In genomic region chr8:121717982-121718425, GRCm38 (mm10) we compare ENCODE assay signal across 8 mouse cellular contexts. TPM values are rescaled to one million over a fixed set of nuclear protein-coding genes. Genes with fewer than 3 reads are reported as not detected.
DNase-seq lines count a peak whose midpoint lies in the region; ATAC-seq and TF ChIP-seq lines count a peak whose summit lies in the region.

No protein-coding gene starts in this region.

- no peaks in the 10 kb centered on the region for H3K36me3 ChIP-seq in C2C12 (ENCODE audit: control insufficient read depth, insufficient read depth)
- no peaks in the 10 kb centered on the region for H3K36me3 ChIP-seq in forebrain, embryonic 10.5 days (replicated peaks)
- H3K36me3 ChIP-seq in heart, embryonic 13.5 days: no peaks in the 10 kb centered on the region
- H3K36me3 ChIP-seq in kidney, embryonic 16.5 days (ENCODE audit: insufficient read depth, low read length): no peaks in the 10 kb centered on the region
- H3K36me3 ChIP-seq in limb, embryonic 15.5 days: no peaks in the 10 kb centered on the region
- H3K36me3 ChIP-seq in neural tube, embryonic 11.5 days (ENCODE audit: control insufficient read depth, insufficient read depth, low read length): no peaks in the 10 kb centered on the region
- H3K36me3 ChIP-seq in testis, adult 2 months (ENCODE audit: control insufficient read depth, insufficient read depth, low read length): no peaks in the 10 kb centered on the region

- no peak for ATAC-seq in heart, embryonic 13.5 days (ENCODE audit: extremely low read depth, insufficient number of reproducible peaks, low FRiP score, low TSS enrichment)
- peak; percentile 82 for ATAC-seq in kidney, embryonic 16.5 days (ENCODE audit: low FRiP score, low TSS enrichment)
- 0 out of 2 replicates have a peak, but pooled peaks have one; percentile 36 for ATAC-seq in limb, embryonic 15.5 days (ENCODE audit: insufficient number of reproducible peaks, low FRiP score, low TSS enrichment, low read depth)
- ATAC-seq in neural tube, embryonic 11.5 days (ENCODE audit: insufficient read depth, low FRiP score, low TSS enrichment): peak; percentile 83

- 0 out of 2 replicates have a peak overlapping the region, but pooled peaks have one; percentile 1 for H3K4me2 ChIP-seq in heart, embryonic 13.5 days
- peak overlapping the region; percentile 24; the same call in 1 of the 2 replicates for H3K4me2 ChIP-seq in kidney, embryonic 16.5 days (replicated peaks; ENCODE audit: low read depth, low read length)
- H3K4me2 ChIP-seq in limb, embryonic 15.5 days: no peak overlapping the region
- H3K4me2 ChIP-seq in neural tube, embryonic 11.5 days (ENCODE audit: low read depth): peak overlapping the region; percentile 16

- H3K79me2 ChIP-seq in C2C12 (ENCODE audit: control insufficient read depth, insufficient read depth): no peaks in the 10 kb centered on the region

- H3ac ChIP-seq in C2C12 (ENCODE audit: control insufficient read depth, insufficient read length, low read depth): no peak overlapping the region

- H3K27me3 ChIP-seq in C2C12 (ENCODE audit: control insufficient read depth, insufficient read depth, insufficient read length): peaks cover 80% of the 10 kb centered on the region
- peaks cover 41% of the 10 kb centered on the region for H3K27me3 ChIP-seq in forebrain, embryonic 10.5 days (ENCODE audit: poor library complexity, severe bottlenecking)
- peaks cover 82% of the 10 kb centered on the region for H3K27me3 ChIP-seq in heart, embryonic 13.5 days (replicated peaks)
- no peaks in the 10 kb centered on the region; the same call in 1 of the 2 replicates for H3K27me3 ChIP-seq in kidney, embryonic 16.5 days (ENCODE audit: insufficient read depth, low read length)
- H3K27me3 ChIP-seq in limb, embryonic 15.5 days: peaks cover 26% of the 10 kb centered on the region
- no peaks in the 10 kb centered on the region for H3K27me3 ChIP-seq in neural tube, embryonic 11.5 days (ENCODE audit: control insufficient read depth, insufficient read depth, low read length)
- no peaks in the 10 kb centered on the region for H3K27me3 ChIP-seq in testis, adult 2 months (ENCODE audit: control insufficient read depth, insufficient read depth, low read length)

- TF ChIP-seq POLR2A in testis, adult 2 months (IDR thresholded peaks at IDR 0.05; ENCODE audit: control insufficient read depth, low read depth, low read length): no peak

- peak; percentile 96 for TF ChIP-seq CTCF in C2C12 (IDR thresholded peaks at IDR 0.05; ENCODE audit: control insufficient read depth, insufficient read depth, insufficient read length)
- peak; percentile 85; the same call in 1 of the 2 replicates for TF ChIP-seq CTCF in testis, adult 2 months (IDR thresholded peaks at IDR 0.05; ENCODE audit: control insufficient read depth, insufficient read depth, insufficient replicate concordance, low read depth, low read length)

- peak overlapping the region; percentile 78 for H3K27ac ChIP-seq in forebrain, embryonic 10.5 days
- H3K27ac ChIP-seq in heart, embryonic 13.5 days (replicated peaks): no peak overlapping the region
- H3K27ac ChIP-seq in kidney, embryonic 16.5 days (ENCODE audit: low read length): no peak overlapping the region
- H3K27ac ChIP-seq in limb, embryonic 15.5 days: no peak overlapping the region
- H3K27ac ChIP-seq in neural tube, embryonic 11.5 days (ENCODE audit: low read depth, low read length): no peak overlapping the region
- H3K27ac ChIP-seq in testis, adult 2 months (ENCODE audit: control insufficient read depth, insufficient read depth, low read depth, low read length): no peak overlapping the region

- peak; percentile 84 for DNase-seq in brain, embryonic 18.5 days (ENCODE audit: low read depth, low spot score)
- peak; percentile 88 for DNase-seq in forebrain, embryonic 10.5 days (ENCODE audit: extremely low spot score, low spot score)
- peak; percentile 94 for DNase-seq in neural tube, embryonic 11.5 days (ENCODE audit: low spot score)

- peaks cover 27% of the 10 kb centered on the region for H3K4me1 ChIP-seq in forebrain, embryonic 10.5 days
- no peaks in the 10 kb centered on the region for H3K4me1 ChIP-seq in heart, embryonic 13.5 days
- no peaks in the 10 kb centered on the region for H3K4me1 ChIP-seq in kidney, embryonic 16.5 days (ENCODE audit: insufficient read depth, low read length)
- peaks cover 8% of the 10 kb centered on the region; the same call in 1 of the 2 replicates for H3K4me1 ChIP-seq in limb, embryonic 15.5 days
- no peaks in the 10 kb centered on the region for H3K4me1 ChIP-seq in neural tube, embryonic 11.5 days (ENCODE audit: control insufficient read depth, insufficient read depth, low read length)
- peaks cover 20% of the 10 kb centered on the region for H3K4me1 ChIP-seq in testis, adult 2 months (ENCODE audit: control insufficient read depth, insufficient read depth, low read length)

- no peak overlapping the region for H3K4me3 ChIP-seq in C2C12 (ENCODE audit: insufficient read depth, poor library complexity, severe bottlenecking)
- H3K4me3 ChIP-seq in forebrain, embryonic 10.5 days: peak overlapping the region; percentile 34
- no peak overlapping the region for H3K4me3 ChIP-seq in heart, embryonic 13.5 days
- no peak overlapping the region for H3K4me3 ChIP-seq in kidney, embryonic 16.5 days (ENCODE audit: low read length)
- no peak overlapping the region for H3K4me3 ChIP-seq in limb, embryonic 15.5 days
- no peak overlapping the region for H3K4me3 ChIP-seq in neural tube, embryonic 11.5 days (ENCODE audit: low read depth, low read length)
- peak overlapping the region; percentile 30 for H3K4me3 ChIP-seq in testis, adult 2 months (ENCODE audit: control insufficient read depth, low read depth, low read length)

- H3K79me3 ChIP-seq in C2C12 (ENCODE audit: low read depth): no peaks in the 10 kb centered on the region

- H3K9me3 ChIP-seq in forebrain, embryonic 10.5 days: no peaks in the 10 kb centered on the region
- H3K9me3 ChIP-seq in heart, embryonic 13.5 days: no peaks in the 10 kb centered on the region
- H3K9me3 ChIP-seq in kidney, embryonic 16.5 days (ENCODE audit: low read length): no peaks in the 10 kb centered on the region
- no peaks in the 10 kb centered on the region for H3K9me3 ChIP-seq in limb, embryonic 15.5 days
- H3K9me3 ChIP-seq in neural tube, embryonic 11.5 days (ENCODE audit: control insufficient read depth, low read length): no peaks in the 10 kb centered on the region

- 31% methylated on average over 12 of the region's 12 CpGs for WGBS in forebrain, embryonic 10.5 days
- whole genome bisulfite sequencing in heart, embryonic 13.5 days: 25% methylated on average over 12 of the region's 12 CpGs
- WGBS in kidney, embryonic 16.5 days: 34% methylated on average over 12 of the region's 12 CpGs
- 30% methylated on average over 12 of the region's 12 CpGs for WGBS in limb, embryonic 15.5 days
- 29% methylated on average over 12 of the region's 12 CpGs for WGBS in neural tube, embryonic 11.5 days

- H3K9ac ChIP-seq in heart, embryonic 13.5 days: no peak overlapping the region
- no peak overlapping the region for H3K9ac ChIP-seq in kidney, embryonic 16.5 days (replicated peaks; ENCODE audit: low read length)
- no peak overlapping the region for H3K9ac ChIP-seq in limb, embryonic 15.5 days
- no peak overlapping the region for H3K9ac ChIP-seq in neural tube, embryonic 11.5 days (ENCODE audit: low read length)

TF ChIP-seq in C2C12, 6 proteins besides CTCF, POLR2A, EP300 and RAD21:
- TF ChIP-seq MYOG (IDR thresholded peaks at IDR 0.05; ENCODE audit: control insufficient read depth, extremely low read depth, insufficient read length) (no peak), FOSL1 (IDR thresholded peaks at IDR 0.05; ENCODE audit: insufficient read depth, low read length, poor library complexity, severe bottlenecking) (no peak), MAX (IDR thresholded peaks at IDR 0.05) (no peak), CEBPB (IDR thresholded peaks at IDR 0.05; ENCODE audit: low read depth) (no peak)

RNA-seq across cellular contexts. Expression of gene Jph3, which starts 11.4 kb away (rescaled TPM):
- 0.02 TPM for polyA plus RNA-seq in C2C12 (2012; fragmentation: generic; extraction: Trizol)
- 5.6 and 7.7 TPM in 2 replicates for polyA plus RNA-seq in forebrain, embryonic 10.5 days (2016; fragmentation: Nextera tagmentation; extraction: Ambion mirVana)
- polyA plus RNA-seq in heart, embryonic 13.5 days (2015; fragmentation: Nextera tagmentation; extraction: Ambion mirVana): 0.42 and 0.44 TPM in 2 replicates
- polyA plus RNA-seq in kidney, embryonic 16.5 days (2015; fragmentation: Nextera tagmentation; extraction: Ambion mirVana): 0.65 and 1.3 TPM in 2 replicates
- polyA plus RNA-seq in limb, embryonic 15.5 days (2015; fragmentation: Nextera tagmentation; extraction: Ambion mirVana): 0.36 and 0.49 TPM in 2 replicates
- 16.9 and 18.1 TPM in 2 replicates for polyA plus RNA-seq in neural tube, embryonic 11.5 days (2014; fragmentation: Nextera tagmentation; extraction: Ambion mirVana)
- 3.1 and 3.3 TPM in 2 replicates for polyA plus RNA-seq in testis, adult 2 months (2012; rRNA removed)

Comparison
In these comparisons a context has a peak if more than half of its experiments do, and no peak if none do; other contexts are left out.
1. H3K4me3 ChIP-seq: peak in forebrain, embryonic 10.5 days (single experiment) and testis, adult 2 months (single experiment); none in C2C12 (single experiment), heart, embryonic 13.5 days (single experiment), kidney, embryonic 16.5 days (single experiment), limb, embryonic 15.5 days (single experiment) and neural tube, embryonic 11.5 days (single experiment).
2. Peak in every context shown above with its lines, with median percentiles within 50 percentile points of each other: DNase-seq.